Mouse (Mus musculus): ENCODE data around the gene Dgcr6. TPM values are rescaled to one million over a fixed set of nuclear protein-coding genes. Genes with fewer than 3 reads are reported as not detected.
A peak's percentile ranks its signal among the peaks of the same experiment; 100 is the strongest.
"Not testable (repeated sequence)": the region's sequence is repeated elsewhere in the genome, so short reads cannot be mapped to it uniquely, and the experiment has no call there.

The Dgcr6 gene
- 82.8 and 85.8 TPM in 2 replicates for polyA plus RNA-seq (2015; fragmentation: Nextera tagmentation; extraction: Ambion mirVana)

GRCm38 (mm10) chr16:18052731-18053202 is at the start of gene Dgcr6:
Dgcr6 (plus strand) TSS chr16:18052860.
- DNase-seq (ENCODE audit: low spot score) (peak; percentile 85), ATAC-seq (ENCODE audit: low FRiP score, low TSS enrichment) (peak; percentile 78)
- Histone ChIP-seq H3K4me3 (ENCODE audit: low read depth, low read length) (no peak within 1 kb of the TSS), H3K4me1 (replicated peaks; ENCODE audit: control insufficient read depth, insufficient read depth) (0 out of 2 replicates have a peak, but pooled peaks cover 2% of the 10 kb centered on the region), H3K9ac (ENCODE audit: low read length) (peak within 1 kb of the TSS; percentile 47; the same call in 1 of the 2 replicates), H3K36me3 (ENCODE audit: control insufficient read depth, insufficient read depth, low read length) (no peaks in the 10 kb centered on the region), H3K4me2 (replicated peaks; ENCODE audit: low read depth) (peak within 1 kb of the TSS; percentile 27), H3K27me3 (ENCODE audit: control insufficient read depth, insufficient read depth, low read length) (no peaks in the 10 kb centered on the region), H3K9me3 (ENCODE audit: control insufficient read depth, low read length) (no peaks in the 10 kb centered on the region), H3K27ac (replicated peaks) (0 out of 2 replicates have a peak within 1 kb of the TSS, but pooled peaks have one; percentile 49)
- TF ChIP-seq EP300 (optimal IDR thresholded peaks at IDR 0.05): no peak
- peak; percentile 96 for TF ChIP-seq CTCF (IDR thresholded peaks at IDR 0.05; ENCODE audit: low read depth)
- 11% methylated on average over 11 of the region's 11 CpGs for WGBS

DNA sequence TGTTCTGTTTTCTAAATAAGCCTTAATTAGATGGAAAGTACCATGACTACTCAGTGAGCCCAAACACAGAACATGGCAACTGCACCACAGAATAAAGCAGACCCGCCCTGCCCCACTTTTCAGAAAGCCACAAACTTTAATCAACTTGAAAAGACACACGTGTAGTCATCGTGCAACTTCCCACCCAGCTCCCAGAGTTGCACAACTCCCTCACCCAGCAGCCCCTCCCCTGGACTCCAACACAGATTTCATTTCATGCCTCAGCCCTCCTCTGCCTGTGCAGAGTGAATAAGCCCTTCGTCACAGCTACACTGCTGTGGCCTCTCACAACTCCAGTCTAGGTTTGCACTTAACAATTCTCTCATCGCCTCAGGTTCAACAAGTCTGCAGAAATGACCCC is 48.1 kb upstream of the Dgcr6 start:
- Histone ChIP-seq H3K27ac (replicated peaks) (no peak overlapping the region), H3K4me1 (replicated peaks; ENCODE audit: control insufficient read depth, insufficient read depth) (no peaks in the 10 kb centered on the region), H3K4me3 (ENCODE audit: low read depth, low read length) (no peak overlapping the region), H3K9ac (ENCODE audit: low read length) (no peak overlapping the region), H3K4me2 (replicated peaks; ENCODE audit: low read depth) (no peak overlapping the region), H3K36me3 (ENCODE audit: control insufficient read depth, insufficient read depth, low read length) (no peaks in the 10 kb centered on the region), H3K9me3 (ENCODE audit: control insufficient read depth, low read length) (no peaks in the 10 kb centered on the region), H3K27me3 (ENCODE audit: control insufficient read depth, insufficient read depth, low read length) (no peaks in the 10 kb centered on the region)
- TF ChIP-seq CTCF (IDR thresholded peaks at IDR 0.05; ENCODE audit: low read depth) (no peak), EP300 (optimal IDR thresholded peaks at IDR 0.05) (no peak)
- DNase-seq (ENCODE audit: low spot score) (no peak), ATAC-seq (ENCODE audit: low FRiP score, low TSS enrichment) (no peak)
- WGBS: 59% methylated on average over 5 of the region's 5 CpGs

GRCm38 (mm10) chr16:18007083-18007482 is 45.6 kb upstream of the Dgcr6 start:
- 50% methylated on average over 4 of the region's 4 CpGs for WGBS
- Histone ChIP-seq H3K27me3 (ENCODE audit: control insufficient read depth, insufficient read depth, low read length) (no peaks in the 10 kb centered on the region), H3K27ac (replicated peaks) (no peak overlapping the region), H3K9ac (ENCODE audit: low read length) (no peak overlapping the region), H3K4me3 (ENCODE audit: low read depth, low read length) (no peak overlapping the region), H3K4me1 (replicated peaks; ENCODE audit: control insufficient read depth, insufficient read depth) (no peaks in the 10 kb centered on the region), H3K36me3 (ENCODE audit: control insufficient read depth, insufficient read depth, low read length) (no peaks in the 10 kb centered on the region), H3K9me3 (ENCODE audit: control insufficient read depth, low read length) (no peaks in the 10 kb centered on the region), H3K4me2 (replicated peaks; ENCODE audit: low read depth) (no peak overlapping the region)
- no peak for DNase-seq (ENCODE audit: low spot score)
- TF ChIP-seq EP300 (optimal IDR thresholded peaks at IDR 0.05) (no peak), CTCF (IDR thresholded peaks at IDR 0.05; ENCODE audit: low read depth) (no peak)
- ATAC-seq (ENCODE audit: low FRiP score, low TSS enrichment): no peak

DNA sequence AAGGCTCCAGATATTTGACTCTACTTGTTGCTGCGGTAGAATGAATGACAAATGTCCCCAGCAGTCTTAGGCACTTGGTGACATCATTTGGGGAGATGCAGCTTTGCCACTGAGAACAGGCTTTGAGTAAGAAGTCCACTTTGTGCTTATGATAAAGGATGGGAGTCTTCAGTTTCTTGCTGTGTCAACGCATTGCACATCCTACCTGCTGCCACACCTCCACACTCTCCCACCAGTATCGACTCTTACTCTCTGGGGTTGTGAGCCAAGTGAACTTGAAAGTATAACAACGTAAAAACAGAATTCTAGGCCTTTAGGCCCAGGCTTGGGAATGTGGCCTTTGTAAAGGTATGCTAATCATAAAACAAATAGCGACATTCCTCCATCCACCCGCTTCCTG is 41.6 kb upstream of the Dgcr6 start:
- Histone ChIP-seq H3K9ac (ENCODE audit: low read length) (no peak overlapping the region), H3K4me2 (replicated peaks; ENCODE audit: low read depth) (no peak overlapping the region), H3K9me3 (ENCODE audit: control insufficient read depth, low read length) (no peaks in the 10 kb centered on the region), H3K36me3 (ENCODE audit: control insufficient read depth, insufficient read depth, low read length) (no peaks in the 10 kb centered on the region), H3K4me3 (ENCODE audit: low read depth, low read length) (no peak overlapping the region), H3K27ac (replicated peaks) (no peak overlapping the region), H3K27me3 (ENCODE audit: control insufficient read depth, insufficient read depth, low read length) (no peaks in the 10 kb centered on the region), H3K4me1 (replicated peaks; ENCODE audit: control insufficient read depth, insufficient read depth) (no peaks in the 10 kb centered on the region)
- TF ChIP-seq CTCF (IDR thresholded peaks at IDR 0.05; ENCODE audit: low read depth) (no peak), EP300 (optimal IDR thresholded peaks at IDR 0.05) (no peak)
- DNase-seq (ENCODE audit: low spot score) (no peak), ATAC-seq (ENCODE audit: low FRiP score, low TSS enrichment) (no peak)
- 58% methylated on average over 6 of the region's 6 CpGs for WGBS

- not testable (repeated sequence) for H3K4me3 ChIP-seq (ENCODE audit: low read depth, low read length); H3K27ac ChIP-seq (replicated peaks); H3K9ac ChIP-seq (ENCODE audit: low read length); H3K9me3 ChIP-seq (ENCODE audit: control insufficient read depth, low read length); H3K36me3 ChIP-seq (ENCODE audit: control insufficient read depth, insufficient read depth, low read length); H3K27me3 ChIP-seq (ENCODE audit: control insufficient read depth, insufficient read depth, low read length); H3K4me1 ChIP-seq (replicated peaks; ENCODE audit: control insufficient read depth, insufficient read depth); ATAC-seq (ENCODE audit: low FRiP score, low TSS enrichment); DNase-seq (ENCODE audit: low spot score); H3K4me2 ChIP-seq (replicated peaks; ENCODE audit: low read depth)
- 63% methylated on average over 3 of the region's 4 CpGs for WGBS
Measured at GRCm38 (mm10) chr16:18016482-18016881, 36.2 kb upstream of the Dgcr6 start.

- TF ChIP-seq EP300 (optimal IDR thresholded peaks at IDR 0.05): no peak
- TF ChIP-seq CTCF (IDR thresholded peaks at IDR 0.05; ENCODE audit: low read depth): no peak
- Histone ChIP-seq H3K4me3 (ENCODE audit: low read depth, low read length) (no peak overlapping the region), H3K27ac (replicated peaks) (no peak overlapping the region), H3K36me3 (ENCODE audit: control insufficient read depth, insufficient read depth, low read length) (no peaks in the 10 kb centered on the region), H3K27me3 (ENCODE audit: control insufficient read depth, insufficient read depth, low read length) (no peaks in the 10 kb centered on the region), H3K4me2 (replicated peaks; ENCODE audit: low read depth) (no peak overlapping the region), H3K9me3 (ENCODE audit: control insufficient read depth, low read length) (no peaks in the 10 kb centered on the region), H3K9ac (ENCODE audit: low read length) (no peak overlapping the region), H3K4me1 (replicated peaks; ENCODE audit: control insufficient read depth, insufficient read depth) (no peaks in the 10 kb centered on the region)
- ATAC-seq (ENCODE audit: low FRiP score, low TSS enrichment): no peak
- no peak for DNase-seq (ENCODE audit: low spot score)
- WGBS: 48% methylated on average over 8 of the region's 8 CpGs
Measured at GRCm38 (mm10) chr16:18022780-18023557, 29.7 kb upstream of the Dgcr6 start.
